Comparison of ENCODE assay signal across 19 mouse cellular contexts in genomic region chr9:30902641-30903040, GRCm38 (mm10). TPM values are rescaled to one million over a fixed set of nuclear protein-coding genes. Genes with fewer than 3 reads are reported as not detected.
DNase-seq lines count a peak whose midpoint lies in the region; ATAC-seq and TF ChIP-seq lines count a peak whose summit lies in the region.
"Had no signal": no experiment of that assay in that cellular context is flagged by ENCODE, and none has a peak within 500 bp of the region (broad histone marks: within the 10 kb centered on the region; RNA-seq: fewer than 3 reads in every experiment).

No protein-coding gene starts in this region.

- peak overlapping the region; percentile 49; the same call in 1 of the 2 replicates for H3K27ac ChIP-seq in kidney, adult 2 months (ENCODE audit: insufficient read depth, low read depth, low read length)
- H3K27ac ChIP-seq in kidney, embryonic 14.5 days (ENCODE audit: low read depth, low read length), result no peak overlapping the region
- H3K27ac ChIP-seq in kidney, embryonic 16.5 days (ENCODE audit: low read length), result no peak overlapping the region

- intact Hi-C loops in heart, postnatal 25 days (cut with DNase I), result no loop called here

- H3K9ac ChIP-seq in kidney, embryonic 14.5 days (ENCODE audit: low read depth, low read length), result no peak overlapping the region
- no peak overlapping the region for H3K9ac ChIP-seq in kidney, embryonic 16.5 days (replicated peaks; ENCODE audit: low read length)

- no peaks in the 10 kb centered on the region for H3K36me3 ChIP-seq in kidney, adult 2 months (ENCODE audit: control insufficient read depth, insufficient read depth, low read length)
- 0 out of 2 replicates have a peak, but pooled peaks cover 3% of the 10 kb centered on the region for H3K36me3 ChIP-seq in kidney, embryonic 14.5 days (ENCODE audit: control insufficient read depth, insufficient read depth, low read length)
- peaks cover 10% of the 10 kb centered on the region for H3K36me3 ChIP-seq in kidney, embryonic 16.5 days (ENCODE audit: insufficient read depth, low read length)
- H3K36me3 ChIP-seq in E14TG2a.4 (ENCODE audit: insufficient read depth, low read length), result no peaks in the 10 kb centered on the region
- H3K36me3 ChIP-seq: G1E had no signal

- no peak for TF ChIP-seq CTCF in kidney, adult 2 months (conservative IDR thresholded peaks at IDR 0.05; ENCODE audit: insufficient read depth, insufficient read length, low read depth, low read length)
- TF ChIP-seq CTCF in E14TG2a.4 (conservative IDR thresholded peaks at IDR 0.05; ENCODE audit: low read length), result no peak

- H3K4me3 ChIP-seq in kidney, adult 2 months (ENCODE audit: insufficient read depth, low read depth, low read length), result no peak overlapping the region
- no peak overlapping the region for H3K4me3 ChIP-seq in kidney, embryonic 14.5 days (ENCODE audit: low read length)
- H3K4me3 ChIP-seq in kidney, embryonic 16.5 days (ENCODE audit: low read length), result no peak overlapping the region
- peak overlapping the region; percentile 45; the same call in 1 of the 2 replicates for H3K4me3 ChIP-seq in E14TG2a.4 (replicated peaks; ENCODE audit: low read length)

- no peak overlapping the region for H3K4me2 ChIP-seq in kidney, embryonic 14.5 days (replicated peaks; ENCODE audit: low read depth, low read length)
- H3K4me2 ChIP-seq in kidney, embryonic 16.5 days (replicated peaks; ENCODE audit: low read depth, low read length), result no peak overlapping the region

- no peak for ATAC-seq in kidney, embryonic 14.5 days (ENCODE audit: low FRiP score, low TSS enrichment)
- 0 out of 2 replicates have a peak, but pooled peaks have one; percentile 35 for ATAC-seq in kidney, embryonic 16.5 days (ENCODE audit: low FRiP score, low TSS enrichment)
- ATAC-seq: activated CD4-positive, CD25-positive, alpha-beta regulatory T cell, adult 4 months; CD4-positive, CD25-positive, alpha-beta regulatory T cell, adult 4 months; Patski had no signal

- H3K9me3 ChIP-seq in kidney, embryonic 14.5 days (ENCODE audit: control insufficient read depth, low read length), result no peaks in the 10 kb centered on the region
- H3K9me3 ChIP-seq in kidney, embryonic 16.5 days (ENCODE audit: low read length), result no peaks in the 10 kb centered on the region
- no peaks in the 10 kb centered on the region for H3K9me3 ChIP-seq in E14TG2a.4 (ENCODE audit: low read length)
- H3K9me3 ChIP-seq: G1E had no signal

- TF ChIP-seq POLR2A in kidney, adult 2 months (IDR thresholded peaks at IDR 0.05; ENCODE audit: low read depth, low read length), result no peak

- 77% methylated on average over 7 of the region's 7 CpGs for WGBS in kidney, adult 2 months
- 98% methylated on average over 7 of the region's 7 CpGs for WGBS in kidney, embryonic 14.5 days
- 86% methylated on average over 7 of the region's 7 CpGs for WGBS in kidney, embryonic 16.5 days

- DNase-seq in kidney, adult 2 months, result peak; percentile 68
- no peak for DNase-seq in kidney, postnatal 14 days
- peak; percentile 79 for DNase-seq in kidney, adult 9 months
- DNase-seq in kidney, postnatal 10 days, result no peak
- DNase-seq in heart, postnatal 25 days (ENCODE audit: low spot score), result no peak
- DNase-seq: B cell, adult 2 months; cerebellum, adult 11 months; cerebellum, adult 11-12 months; cerebellum, adult 18-20 months had no signal

- peaks cover 14% of the 10 kb centered on the region for H3K4me1 ChIP-seq in kidney, adult 2 months (ENCODE audit: control insufficient read depth, insufficient read depth, low read length)
- H3K4me1 ChIP-seq in kidney, embryonic 14.5 days (ENCODE audit: control insufficient read depth, insufficient read depth, low read length), result no peaks in the 10 kb centered on the region
- no peaks in the 10 kb centered on the region for H3K4me1 ChIP-seq in kidney, embryonic 16.5 days (ENCODE audit: insufficient read depth, low read length)
- no peaks in the 10 kb centered on the region for H3K4me1 ChIP-seq in E14TG2a.4 (replicated peaks; ENCODE audit: low read depth, low read length)

- no peaks in the 10 kb centered on the region for H3K27me3 ChIP-seq in kidney, adult 2 months (replicated peaks; ENCODE audit: control insufficient read depth, insufficient read depth, low read length)
- no peaks in the 10 kb centered on the region for H3K27me3 ChIP-seq in kidney, embryonic 14.5 days (ENCODE audit: control insufficient read depth, insufficient read depth, low read length)
- H3K27me3 ChIP-seq in kidney, embryonic 16.5 days (ENCODE audit: insufficient read depth, low read length), result no peaks in the 10 kb centered on the region
- H3K27me3 ChIP-seq in E14TG2a.4 (ENCODE audit: insufficient read depth, low read length), result 0 out of 2 replicates have a peak, but pooled peaks cover 4% of the 10 kb centered on the region
- H3K27me3 ChIP-seq: CH12.LX, Patski had no signal

RNA-seq across cellular contexts. Expression of gene Adamts15, which starts 19.6 kb away (rescaled TPM):
- 6.2 and 7.3 TPM in 2 replicates for polyA plus RNA-seq in kidney, adult 2 months (2012; rRNA removed)
- 1.9 and 5.8 TPM in 2 replicates for polyA plus RNA-seq in kidney, embryonic 14.5 days (2014; fragmentation: Nextera tagmentation; extraction: Ambion mirVana)
- polyA plus RNA-seq in kidney, embryonic 16.5 days (2015; fragmentation: Nextera tagmentation; extraction: Ambion mirVana), result 9.2 and 9.8 TPM in 2 replicates
- 10 to 100 TPM in 1 of 2 experiments, 1 to 10 TPM in 1; 8.3 to 10.6 TPM for total RNA-seq in heart, postnatal 25 days (2021)
- total RNA-seq: CH12.LX, MEL had no signal
- polyA plus RNA-seq: C2C12; CD4-positive, CD25-positive, alpha-beta regulatory T cell, adult 4 months; G1E had no signal

RNA-seq across cellular contexts. Expression of gene Adamts8, which starts 39.7 kb away (rescaled TPM):
- 0.83 and 1.7 TPM in 2 replicates for polyA plus RNA-seq in kidney, adult 2 months (2012; rRNA removed)
- 0.35 and 0.40 TPM in 2 replicates for polyA plus RNA-seq in kidney, embryonic 14.5 days (2014; fragmentation: Nextera tagmentation; extraction: Ambion mirVana)
- 0.59 and 0.76 TPM in 2 replicates for polyA plus RNA-seq in kidney, embryonic 16.5 days (2015; fragmentation: Nextera tagmentation; extraction: Ambion mirVana)
- total RNA-seq in heart, postnatal 25 days (2021), result 1 to 10 TPM; 3.7 to 6.0 TPM
- total RNA-seq: CH12.LX, G1E, MEL had no signal
- polyA plus RNA-seq: C2C12, G1E, Patski had no signal

Comparison
In these comparisons a context has a peak if more than half of its experiments do, and no peak if none do; other contexts are left out.
1. DNase-seq: peak in kidney, adult 2 months (single experiment) and kidney, adult 9 months (single experiment); none in kidney, postnatal 14 days (single experiment), kidney, postnatal 10 days (single experiment) and heart, postnatal 25 days (single experiment).